Mouse (Mus musculus): ENCODE results near the gene Myo15. TPM values are rescaled to one million over a fixed set of nuclear protein-coding genes. Genes with fewer than 3 reads are reported as not detected.

Myo15 gene
- polyA plus RNA-seq, 1 experiment from 2014 or later, result 0.02 TPM

Other genes with a start within 250 kb of the Myo15 start
- gene Srebf1, start 246.8 kb upstream of the Myo15 start, polyA plus RNA-seq (2016; fragmentation: Nextera tagmentation; extraction: Ambion mirVana), result 59.3 and 66.1 TPM in 2 replicates
- gene Tom1l2, start 116.4 kb upstream of the Myo15 start, polyA plus RNA-seq (2016; fragmentation: Nextera tagmentation; extraction: Ambion mirVana), result 18.0 TPM in 2 replicates
- gene Drc3, start 116.0 kb upstream of the Myo15 start, polyA plus RNA-seq (2016; fragmentation: Nextera tagmentation; extraction: Ambion mirVana), result 1.5 and 1.6 TPM in 2 replicates
- gene Gid4, start 52.2 kb upstream of the Myo15 start, polyA plus RNA-seq (2016; fragmentation: Nextera tagmentation; extraction: Ambion mirVana), result 29.5 and 33.5 TPM in 2 replicates
- gene Atpaf2, start 50.9 kb upstream of the Myo15 start, polyA plus RNA-seq (2016; fragmentation: Nextera tagmentation; extraction: Ambion mirVana), result 53.5 and 54.8 TPM in 2 replicates
- gene Drg2, start 14.7 kb upstream of the Myo15 start, polyA plus RNA-seq (2016; fragmentation: Nextera tagmentation; extraction: Ambion mirVana), result 129 and 130 TPM in 2 replicates
- gene Alkbh5, start 67.0 kb downstream of the Myo15 start, polyA plus RNA-seq (2016; fragmentation: Nextera tagmentation; extraction: Ambion mirVana), result 32.3 and 39.9 TPM in 2 replicates
- gene Llgl1, start 230.4 kb downstream of the Myo15 start, polyA plus RNA-seq (2016; fragmentation: Nextera tagmentation; extraction: Ambion mirVana), result 144 and 148 TPM in 2 replicates

Data from forebrain, embryonic 10.5 days (tissue).